Mouse (Mus musculus): Measurements from ENCODE around the gene Trpm4. TPM values are rescaled to one million over a fixed set of nuclear protein-coding genes. Genes with fewer than 3 reads are reported as not detected.
"Not testable (repeated sequence)": the region's sequence is repeated elsewhere in the genome, so short reads cannot be mapped to it uniquely, and the experiment has no call there.

Gene Trpm4
- polyA plus RNA-seq, 1 experiment = 18.2 TPM

GRCm38 (mm10) chr7:45362801-45363200 lies 29.2 kb upstream of the Trpm4 start:
- Histone ChIP-seq H3K36me3 (ENCODE audit: control insufficient read depth, insufficient read depth, low read length) (no peaks in the 10 kb centered on the region), H3K4me3 (ENCODE audit: insufficient read depth, low read depth, low read length) (no peak overlapping the region), H3K27me3 (replicated peaks; ENCODE audit: control insufficient read depth, insufficient read depth, low read length) (no peaks in the 10 kb centered on the region), H3K4me1 (ENCODE audit: control insufficient read depth, insufficient read depth, low read length) (no peaks in the 10 kb centered on the region), H3K27ac (ENCODE audit: insufficient read depth, low read depth, low read length) (no peak overlapping the region)
- peak; percentile 41 for DNase-seq
- TF ChIP-seq CTCF (conservative IDR thresholded peaks at IDR 0.05; ENCODE audit: insufficient read depth, insufficient read length, low read depth, low read length) (no peak), POLR2A (IDR thresholded peaks at IDR 0.05; ENCODE audit: low read depth, low read length) (no peak)
- WGBS = 9% methylated on average over 13 of the region's 13 CpGs

GRCm38 (mm10) chr7:45361243-45361804 lies 27.7 kb upstream of the Trpm4 start:
- WGBS = 2% methylated on average over 43 of the region's 43 CpGs
- Histone ChIP-seq H3K27me3 (replicated peaks; ENCODE audit: control insufficient read depth, insufficient read depth, low read length) (no peaks in the 10 kb centered on the region), H3K27ac (ENCODE audit: insufficient read depth, low read depth, low read length) (no peak overlapping the region), H3K36me3 (ENCODE audit: control insufficient read depth, insufficient read depth, low read length) (no peaks in the 10 kb centered on the region), H3K4me3 (ENCODE audit: insufficient read depth, low read depth, low read length) (peak overlapping the region; percentile 23; the same call in 1 of the 2 replicates), H3K4me1 (ENCODE audit: control insufficient read depth, insufficient read depth, low read length) (no peaks in the 10 kb centered on the region)
- peak; percentile 7 for TF ChIP-seq POLR2A (IDR thresholded peaks at IDR 0.05; ENCODE audit: low read depth, low read length)
- no peak for TF ChIP-seq CTCF (conservative IDR thresholded peaks at IDR 0.05; ENCODE audit: insufficient read depth, insufficient read length, low read depth, low read length)
- DNase-seq = peak; percentile 70

GRCm38 (mm10) chr7:45360404-45361125 lies 27.0 kb upstream of the Trpm4 start:
- no peak overlapping the region for H3K4me3 ChIP-seq (ENCODE audit: insufficient read depth, low read depth, low read length)
- no peak for TF ChIP-seq POLR2A (IDR thresholded peaks at IDR 0.05; ENCODE audit: low read depth, low read length)
- TF ChIP-seq CTCF (conservative IDR thresholded peaks at IDR 0.05; ENCODE audit: insufficient read depth, insufficient read length, low read depth, low read length) = no peak
- H3K36me3 ChIP-seq (ENCODE audit: control insufficient read depth, insufficient read depth, low read length) = no peaks in the 10 kb centered on the region
- WGBS = 46% methylated on average over 18 of the region's 18 CpGs
- DNase-seq = no peak
- no peak overlapping the region for H3K27ac ChIP-seq (ENCODE audit: insufficient read depth, low read depth, low read length)
- H3K27me3 ChIP-seq (replicated peaks; ENCODE audit: control insufficient read depth, insufficient read depth, low read length) = no peaks in the 10 kb centered on the region
- H3K4me1 ChIP-seq (ENCODE audit: control insufficient read depth, insufficient read depth, low read length) = no peaks in the 10 kb centered on the region

- 63% methylated on average over 11 of the region's 11 CpGs for WGBS
- not testable (repeated sequence) for H3K4me1 ChIP-seq (ENCODE audit: control insufficient read depth, insufficient read depth, low read length); H3K27me3 ChIP-seq (replicated peaks; ENCODE audit: control insufficient read depth, insufficient read depth, low read length); H3K36me3 ChIP-seq (ENCODE audit: control insufficient read depth, insufficient read depth, low read length); H3K27ac ChIP-seq (ENCODE audit: insufficient read depth, low read depth, low read length); H3K4me3 ChIP-seq (ENCODE audit: insufficient read depth, low read depth, low read length); DNase-seq
These were observed 25.5 kb upstream of the Trpm4 start for GRCm38 (mm10) chr7:45359081-45359480.

- no peak overlapping the region for H3K27ac ChIP-seq (ENCODE audit: insufficient read depth, low read depth, low read length)
- 26% methylated on average over 13 of the region's 13 CpGs for WGBS
These were observed 22.5 kb upstream of the Trpm4 start for GRCm38 (mm10) chr7:45356087-45356486.

GRCm38 (mm10) chr7:45355318-45356020 lies 21.9 kb upstream of the Trpm4 start:
- Histone ChIP-seq H3K27ac (ENCODE audit: insufficient read depth, low read depth, low read length) (no peak overlapping the region), H3K4me3 (ENCODE audit: insufficient read depth, low read depth, low read length) (no peak overlapping the region), H3K27me3 (replicated peaks; ENCODE audit: control insufficient read depth, insufficient read depth, low read length) (no peaks in the 10 kb centered on the region), H3K36me3 (ENCODE audit: control insufficient read depth, insufficient read depth, low read length) (no peaks in the 10 kb centered on the region), H3K4me1 (ENCODE audit: control insufficient read depth, insufficient read depth, low read length) (no peaks in the 10 kb centered on the region)
- TF ChIP-seq POLR2A (IDR thresholded peaks at IDR 0.05; ENCODE audit: low read depth, low read length) (no peak), CTCF (conservative IDR thresholded peaks at IDR 0.05; ENCODE audit: insufficient read depth, insufficient read length, low read depth, low read length) (no peak)
- no peak for DNase-seq
- 66% methylated on average over 15 of the region's 15 CpGs for WGBS

More at GRCm38 (mm10) chr7:45356087-45356486, 22.5 kb upstream of the Trpm4 start:
- no peak for TF ChIP-seq CTCF (conservative IDR thresholded peaks at IDR 0.05; ENCODE audit: insufficient read depth, insufficient read length, low read depth, low read length)
- TF ChIP-seq POLR2A (IDR thresholded peaks at IDR 0.05; ENCODE audit: low read depth, low read length) = no peak
- DNase-seq = no peak
- H3K4me1 ChIP-seq (ENCODE audit: control insufficient read depth, insufficient read depth, low read length) = no peaks in the 10 kb centered on the region
- H3K36me3 ChIP-seq (ENCODE audit: control insufficient read depth, insufficient read depth, low read length) = no peaks in the 10 kb centered on the region
- H3K4me3 ChIP-seq (ENCODE audit: insufficient read depth, low read depth, low read length) = no peak overlapping the region
- H3K27me3 ChIP-seq (replicated peaks; ENCODE audit: control insufficient read depth, insufficient read depth, low read length) = no peaks in the 10 kb centered on the region

- Histone ChIP-seq H3K27ac (ENCODE audit: insufficient read depth, low read depth, low read length) (no peak overlapping the region), H3K4me1 (ENCODE audit: control insufficient read depth, insufficient read depth, low read length) (no peaks in the 10 kb centered on the region), H3K27me3 (replicated peaks; ENCODE audit: control insufficient read depth, insufficient read depth, low read length) (no peaks in the 10 kb centered on the region), H3K36me3 (ENCODE audit: control insufficient read depth, insufficient read depth, low read length) (no peaks in the 10 kb centered on the region), H3K4me3 (ENCODE audit: insufficient read depth, low read depth, low read length) (no peak overlapping the region)
- no peak for DNase-seq
- 33% methylated on average over 5 of the region's 5 CpGs for WGBS
- TF ChIP-seq CTCF (conservative IDR thresholded peaks at IDR 0.05; ENCODE audit: insufficient read depth, insufficient read length, low read depth, low read length) (no peak), POLR2A (IDR thresholded peaks at IDR 0.05; ENCODE audit: low read depth, low read length) (no peak)
These were observed 19.5 kb upstream of the Trpm4 start for GRCm38 (mm10) chr7:45353041-45353440.

Measured in kidney, adult 2 months (tissue).